Mouse (Mus musculus): ENCODE data around the gene Acsl1. TPM values are rescaled to one million over a fixed set of nuclear protein-coding genes. Genes with fewer than 3 reads are reported as not detected.
A peak's percentile ranks its signal among the peaks of the same experiment; 100 is the strongest.
"Not testable (repeated sequence)": the region's sequence is repeated elsewhere in the genome, so short reads cannot be mapped to it uniquely, and the experiment has no call there.

The Acsl1 gene
- total RNA-seq, 2 experiments from 2014 or later = 915 to 931 TPM

DNA sequence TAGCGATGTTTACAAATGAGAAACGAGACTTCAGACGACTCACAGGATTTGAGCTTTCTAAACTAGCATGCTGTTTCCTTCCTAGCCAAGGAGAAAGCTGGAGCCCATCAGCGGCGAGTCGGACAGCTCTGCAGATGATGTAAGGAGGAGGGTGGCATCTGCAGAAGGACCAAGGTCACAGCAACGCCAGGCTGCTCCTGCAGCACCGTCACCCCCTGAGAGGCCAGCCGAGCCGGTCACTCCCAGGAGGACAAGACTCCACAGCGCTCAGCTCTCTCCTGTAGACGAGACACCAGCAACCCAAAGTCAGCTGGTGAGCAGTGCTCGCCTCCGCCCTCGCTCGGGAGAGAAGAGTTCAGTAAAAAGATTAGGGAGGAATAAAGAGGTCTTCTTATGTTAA is 91.5 kb downstream of the Acsl1 start:
- peak; percentile 41 for DNase-seq

DNA sequence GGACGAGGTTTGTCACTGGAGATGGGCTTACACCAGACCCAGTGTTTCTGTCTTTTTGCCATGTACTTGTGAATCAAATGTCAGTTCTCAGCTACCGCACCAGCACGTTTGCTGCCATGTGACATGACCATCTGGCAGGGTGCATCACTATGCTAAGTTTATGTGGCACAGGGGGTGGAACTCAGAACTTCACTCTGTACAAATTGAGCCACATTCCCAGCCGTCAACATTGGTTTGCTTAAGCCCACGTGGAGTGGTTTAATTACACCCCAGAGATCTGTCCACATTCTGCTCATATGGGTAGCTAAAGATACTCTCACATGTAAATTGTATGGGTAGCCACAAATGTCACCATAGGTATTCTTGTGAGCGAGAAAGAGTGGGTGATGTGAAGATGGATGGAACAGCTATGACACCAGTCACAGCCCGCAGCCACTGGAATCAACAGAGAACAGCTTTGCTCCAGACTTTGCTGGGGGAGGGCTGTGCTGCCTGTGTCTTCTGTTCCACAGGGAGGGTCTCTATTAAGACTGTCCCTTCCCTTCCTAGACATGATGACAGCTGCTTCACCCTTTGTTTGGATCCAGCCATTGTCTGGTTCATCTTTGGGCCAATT is 96.2 kb downstream of the Acsl1 start:
- no peak for DNase-seq

DNA sequence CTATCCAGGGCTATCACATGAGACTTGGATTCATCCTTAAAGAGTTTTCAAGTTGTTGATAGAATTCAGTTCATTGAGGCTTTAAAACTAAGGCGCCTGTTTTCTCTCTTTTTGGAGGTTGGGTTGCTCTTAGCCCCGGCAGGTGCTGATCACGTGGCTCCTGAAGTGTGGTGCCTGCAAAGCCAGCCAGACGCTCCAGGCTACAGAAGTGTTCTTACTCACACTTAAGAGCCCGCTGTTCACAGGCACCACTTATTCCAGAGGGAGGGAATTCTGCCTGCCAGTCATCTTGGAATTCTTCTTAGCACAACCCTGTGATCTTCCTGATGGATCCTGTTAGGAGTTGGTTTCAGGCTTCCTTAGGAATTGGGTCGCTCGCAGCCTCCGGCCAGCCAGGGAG is 97.1 kb downstream of the Acsl1 start:
- no peak for DNase-seq

DNA sequence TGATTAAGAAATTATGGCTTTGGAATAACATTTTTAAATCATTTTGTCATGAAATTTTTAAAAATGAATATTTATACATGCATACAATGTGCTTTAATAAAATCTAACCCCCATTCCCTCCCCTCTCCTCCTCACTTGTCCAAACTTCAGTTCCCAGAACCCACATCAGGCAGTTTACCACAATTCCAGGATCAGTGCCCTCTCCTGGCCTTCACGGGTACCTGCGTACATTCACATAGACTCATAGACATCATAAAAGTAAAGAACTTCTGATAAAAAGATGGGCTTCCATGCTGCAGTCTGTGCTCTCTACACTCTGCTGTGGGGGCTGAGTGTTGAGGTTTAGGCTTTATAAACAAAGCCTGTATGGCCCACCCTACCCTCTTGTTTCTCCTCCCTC is 98.1 kb downstream of the Acsl1 start:
- DNase-seq = no peak

DNA sequence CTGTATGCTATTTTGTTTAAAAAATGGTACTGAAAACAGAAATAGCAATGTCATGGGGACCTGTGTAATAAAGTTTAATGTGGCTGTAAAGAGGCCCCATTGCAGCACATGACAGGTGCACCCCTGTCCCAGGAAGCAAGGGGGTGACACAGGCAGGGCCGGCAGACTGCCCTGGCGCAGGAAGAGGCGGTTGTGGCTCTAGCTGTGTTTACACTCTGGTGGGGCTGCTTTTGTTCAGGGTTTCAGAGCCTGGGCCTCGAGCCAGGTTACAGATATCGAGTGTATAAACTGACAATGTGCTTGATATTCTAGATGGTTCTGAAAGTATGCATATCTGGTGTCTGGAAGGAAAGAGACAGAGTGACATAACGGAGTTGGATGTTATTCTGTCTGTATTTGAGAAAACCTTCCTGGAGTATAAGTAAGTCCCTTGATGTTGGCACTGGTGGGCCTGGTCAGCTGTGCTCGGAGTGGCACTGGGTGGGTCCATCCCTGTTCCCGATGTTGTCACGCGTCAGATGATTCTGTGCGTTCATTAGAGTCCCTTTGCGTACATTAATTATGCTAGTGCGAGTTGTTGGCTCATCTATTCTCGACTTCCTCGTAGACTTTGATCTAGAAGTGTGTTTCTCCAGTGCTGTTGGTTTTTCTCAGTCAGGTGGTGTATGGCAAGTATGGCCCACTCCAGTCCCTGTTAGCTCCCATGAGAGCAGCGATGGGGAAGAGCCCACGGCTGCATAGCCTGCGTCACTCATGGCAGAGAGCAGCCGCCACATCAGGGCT is 99.0 kb downstream of the Acsl1 start:
- DNase-seq = no peak

DNA sequence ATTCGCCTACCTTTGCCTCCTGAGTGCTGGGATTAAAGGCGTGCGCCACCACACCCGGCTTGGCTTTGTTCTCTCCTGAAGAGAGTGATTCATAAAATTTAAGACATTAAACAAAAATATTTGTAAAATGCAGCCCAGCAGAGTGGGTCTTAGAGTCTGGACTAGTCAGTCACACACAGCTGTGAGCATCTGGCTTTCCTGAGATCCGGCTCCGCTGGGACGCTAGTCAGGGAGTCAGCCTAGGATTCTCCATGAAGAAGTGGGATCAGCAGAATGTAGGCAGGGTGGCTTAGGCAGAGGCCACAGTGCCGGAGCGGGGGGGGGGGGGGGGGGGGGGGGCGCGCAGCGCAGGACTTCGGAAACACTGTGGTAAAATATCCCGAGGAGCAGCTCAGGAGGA is 99.8 kb downstream of the Acsl1 start:
- DNase-seq = no peak

DNA sequence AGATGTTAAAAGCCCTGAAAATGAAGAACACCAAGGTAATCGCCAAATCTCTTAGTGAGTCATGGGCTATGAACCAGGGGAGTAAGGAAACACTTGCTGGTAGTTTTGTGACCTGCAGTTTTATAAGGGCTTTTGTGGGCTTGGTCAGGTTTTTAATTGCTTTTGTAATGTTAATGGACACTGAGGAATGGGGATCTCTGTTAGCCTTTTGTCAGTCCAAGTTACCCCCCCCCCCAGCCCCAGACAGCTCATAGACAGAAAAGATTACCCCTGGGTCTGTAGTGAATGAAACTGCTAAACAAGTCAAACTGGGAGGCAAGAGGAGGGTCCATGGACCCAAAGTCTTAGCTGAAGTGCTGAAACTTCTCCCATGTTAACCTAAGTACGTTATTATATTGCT is 102.6 kb downstream of the Acsl1 start:
- no peak for DNase-seq

DNA sequence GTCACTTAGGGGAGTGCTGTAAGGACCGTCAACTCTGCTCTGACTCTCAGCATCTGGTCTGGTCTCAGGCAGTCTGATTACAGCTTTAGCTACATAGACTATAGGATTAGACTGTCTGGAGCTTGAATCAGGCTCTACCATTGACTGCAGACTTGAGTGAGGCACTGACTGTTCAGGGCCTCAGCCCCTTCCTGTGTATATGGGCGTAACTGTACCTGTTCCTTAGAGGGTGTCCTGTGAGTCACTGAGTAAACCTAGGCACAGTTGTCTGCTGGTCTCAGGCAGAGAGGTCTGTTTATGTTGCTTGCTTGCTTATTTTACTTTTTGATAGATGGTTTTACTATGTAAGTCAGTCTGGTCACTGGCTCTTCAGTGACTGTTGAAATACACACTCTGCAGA is 103.1 kb downstream of the Acsl1 start:
- no peak for DNase-seq

DNA sequence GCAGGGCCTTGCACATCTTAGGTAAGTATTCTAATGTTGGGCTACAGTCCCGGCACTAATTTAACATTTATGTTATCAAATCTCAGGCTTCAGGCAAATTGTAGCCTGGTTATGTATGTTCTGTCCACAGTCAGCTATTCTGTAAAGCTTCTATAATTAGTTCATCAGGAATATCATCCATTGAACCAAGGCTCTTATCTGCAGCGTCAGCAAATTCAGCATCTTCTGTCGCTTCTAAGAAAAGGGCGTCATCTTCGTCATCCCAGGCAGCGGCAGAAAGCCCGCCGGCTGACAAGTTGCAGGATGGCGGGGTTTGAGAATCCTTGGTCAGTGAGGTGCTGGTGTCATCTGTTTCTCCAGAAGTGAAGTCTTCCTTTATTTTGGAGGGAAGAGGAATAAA is 108.0 kb downstream of the Acsl1 start:
- no peak for DNase-seq

DNA sequence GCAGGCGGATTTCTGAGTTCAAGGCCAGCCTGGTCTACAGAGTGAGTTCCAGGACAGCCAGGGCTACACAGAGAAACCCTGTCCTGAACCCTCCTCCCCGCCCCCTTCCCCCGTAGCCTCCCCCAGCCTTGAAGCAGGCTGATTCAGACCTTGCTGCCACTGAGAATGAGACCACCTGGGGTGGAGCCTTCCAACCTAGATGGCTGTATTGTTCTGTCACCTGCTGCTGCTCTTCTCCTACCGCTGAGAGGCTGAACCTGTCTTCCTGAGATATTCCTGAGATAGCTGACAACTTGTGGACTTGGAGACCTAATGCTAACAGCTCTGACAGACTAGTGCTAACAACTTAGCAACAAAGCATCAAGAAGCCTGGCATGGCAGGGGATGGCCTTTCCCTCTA is 113.5 kb downstream of the Acsl1 start:
- DNase-seq = not testable (repeated sequence)

DNA sequence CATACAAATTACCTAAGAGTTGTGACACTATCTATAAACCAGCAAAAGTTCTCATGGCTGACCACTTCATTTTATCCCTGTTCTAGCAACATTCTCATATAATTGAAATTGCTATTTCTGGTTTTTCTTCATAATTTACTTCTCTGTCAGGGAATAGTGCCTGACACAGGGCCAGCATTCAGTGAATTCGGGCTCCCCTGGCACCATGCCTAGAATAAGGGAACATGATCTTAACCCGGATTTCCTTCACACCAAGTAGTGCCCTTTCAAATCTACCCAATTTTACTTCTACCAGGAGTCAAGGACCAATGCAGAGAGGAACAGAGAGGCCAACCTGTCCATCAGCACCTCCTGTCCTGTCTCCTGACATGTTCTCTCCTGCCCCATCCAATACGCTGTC is 114.7 kb downstream of the Acsl1 start:
- DNase-seq = no peak

Other genes starting within 250 kb of the Acsl1 start
- gene Helt, start 176.4 kb upstream of the Acsl1 start, total RNA-seq (2021) = not detected
- gene Cenpu, start 81.0 kb downstream of the Acsl1 start, total RNA-seq (2021) = 1 to 10 TPM; 5.7 to 6.8 TPM
- gene Primpol, start 146.2 kb downstream of the Acsl1 start, total RNA-seq (2021) = 10 to 100 TPM; 12.0 to 17.4 TPM
- gene Casp3, start 146.3 kb downstream of the Acsl1 start, total RNA-seq (2021) = 10 to 100 TPM; 18.0 to 21.8 TPM